ENCODE assay signal across 8 mouse cellular contexts in genomic region chr7:101503351-101503750, GRCm38 (mm10).
DNase-seq lines count a peak whose midpoint lies in the region; ATAC-seq lines count a peak whose summit lies in the region.

No protein-coding gene starts in this region.

- H3K9ac ChIP-seq in midbrain, embryonic 11.5 days (ENCODE audit: low read length): no peak overlapping the region
- H3K9ac ChIP-seq in midbrain, embryonic 15.5 days: no peak overlapping the region
- no peak overlapping the region for H3K9ac ChIP-seq in embryonic facial prominence, embryonic 14.5 days (ENCODE audit: low read depth, low read length)
- no peak overlapping the region for H3K9ac ChIP-seq in lung, embryonic 16.5 days (ENCODE audit: low read length)

- no peaks in the 10 kb centered on the region for H3K9me3 ChIP-seq in midbrain, embryonic 11.5 days (ENCODE audit: control insufficient read depth, low read length)
- H3K9me3 ChIP-seq in midbrain, embryonic 15.5 days: no peaks in the 10 kb centered on the region
- H3K9me3 ChIP-seq in embryonic facial prominence, embryonic 14.5 days (ENCODE audit: control insufficient read depth, low read length): 0 out of 2 replicates have a peak, but pooled peaks cover 2% of the 10 kb centered on the region
- no peaks in the 10 kb centered on the region for H3K9me3 ChIP-seq in lung, embryonic 16.5 days (ENCODE audit: control insufficient read depth, low read length)

- no peak overlapping the region for H3K4me3 ChIP-seq in midbrain, embryonic 11.5 days (ENCODE audit: low read depth, low read length)
- H3K4me3 ChIP-seq in midbrain, embryonic 15.5 days: no peak overlapping the region
- no peak overlapping the region for H3K4me3 ChIP-seq in embryonic facial prominence, embryonic 14.5 days (ENCODE audit: low read depth, low read length)
- no peak overlapping the region for H3K4me3 ChIP-seq in lung, embryonic 16.5 days (ENCODE audit: low read length)

- ATAC-seq in midbrain, embryonic 11.5 days (ENCODE audit: low FRiP score): no peak
- ATAC-seq in midbrain, embryonic 15.5 days (replicated peaks): no peak
- ATAC-seq in embryonic facial prominence, embryonic 14.5 days (ENCODE audit: low read depth): no peak
- ATAC-seq in lung, embryonic 16.5 days (ENCODE audit: low read depth): peak; percentile 42; the same call in 1 of the 2 replicates

- DNase-seq in midbrain, embryonic 11.5 days (ENCODE audit: low spot score, missing footprints): peak; percentile 87
- DNase-seq in adrenal gland, adult 8-10 months: peak; percentile 54
- peak; percentile 44 for DNase-seq in embryonic facial prominence, embryonic 14.5 days (ENCODE audit: low spot score)
- peak; percentile 88 for DNase-seq in induced T-regulatory cell, adult 2 months (ENCODE audit: low read depth)
- DNase-seq in retina, embryonic 14.5 days (ENCODE audit: low spot score): peak; percentile 89
- DNase-seq in right cerebral cortex, postnatal 25 days: no peak

- no peak overlapping the region for H3K27ac ChIP-seq in midbrain, embryonic 11.5 days (ENCODE audit: low read depth, low read length)
- no peak overlapping the region for H3K27ac ChIP-seq in midbrain, embryonic 15.5 days
- H3K27ac ChIP-seq in embryonic facial prominence, embryonic 14.5 days (replicated peaks; ENCODE audit: low read depth, low read length): no peak overlapping the region
- H3K27ac ChIP-seq in lung, embryonic 16.5 days (ENCODE audit: low read length): no peak overlapping the region

- H3K4me1 ChIP-seq in midbrain, embryonic 11.5 days (ENCODE audit: control insufficient read depth, insufficient read depth, low read length): peaks cover 4% of the 10 kb centered on the region; the same call in 1 of the 2 replicates
- H3K4me1 ChIP-seq in midbrain, embryonic 15.5 days: peaks cover 7% of the 10 kb centered on the region; the same call in 1 of the 2 replicates
- H3K4me1 ChIP-seq in embryonic facial prominence, embryonic 14.5 days (ENCODE audit: control insufficient read depth, insufficient read depth, low read length): 0 out of 2 replicates have a peak, but pooled peaks cover 8% of the 10 kb centered on the region
- H3K4me1 ChIP-seq in lung, embryonic 16.5 days (replicated peaks; ENCODE audit: control insufficient read depth, insufficient read depth, low read length): no peaks in the 10 kb centered on the region; the same call in 1 of the 2 replicates

- H3K27me3 ChIP-seq in midbrain, embryonic 11.5 days (ENCODE audit: control insufficient read depth, insufficient read depth, low read length): peaks cover 3% of the 10 kb centered on the region; the same call in 1 of the 2 replicates
- H3K27me3 ChIP-seq in midbrain, embryonic 15.5 days (replicated peaks): peaks cover 19% of the 10 kb centered on the region
- peaks cover 17% of the 10 kb centered on the region for H3K27me3 ChIP-seq in embryonic facial prominence, embryonic 14.5 days (replicated peaks; ENCODE audit: control insufficient read depth, insufficient read depth, low read length)
- H3K27me3 ChIP-seq in lung, embryonic 16.5 days (ENCODE audit: control insufficient read depth, insufficient read depth, low read depth, low read length): peaks cover 5% of the 10 kb centered on the region

- H3K36me3 ChIP-seq in midbrain, embryonic 11.5 days (ENCODE audit: control insufficient read depth, insufficient read depth, low read length): no peaks in the 10 kb centered on the region
- H3K36me3 ChIP-seq in midbrain, embryonic 15.5 days (replicated peaks): no peaks in the 10 kb centered on the region
- H3K36me3 ChIP-seq in embryonic facial prominence, embryonic 14.5 days (ENCODE audit: control insufficient read depth, insufficient read depth, low read length): no peaks in the 10 kb centered on the region
- H3K36me3 ChIP-seq in lung, embryonic 16.5 days (ENCODE audit: control insufficient read depth, insufficient read depth, low read length): no peaks in the 10 kb centered on the region

- H3K4me2 ChIP-seq in midbrain, embryonic 11.5 days: no peak overlapping the region
- H3K4me2 ChIP-seq in midbrain, embryonic 15.5 days: no peak overlapping the region
- H3K4me2 ChIP-seq in embryonic facial prominence, embryonic 14.5 days (ENCODE audit: low read depth, low read length): no peak overlapping the region
- no peak overlapping the region for H3K4me2 ChIP-seq in lung, embryonic 16.5 days (ENCODE audit: low read depth, low read length)

- 29% methylated on average over 8 of the region's 8 CpGs for WGBS in midbrain, embryonic 11.5 days
- 31% methylated on average over 8 of the region's 8 CpGs for WGBS in midbrain, embryonic 15.5 days
- WGBS in embryonic facial prominence, embryonic 14.5 days: 25% methylated on average over 8 of the region's 8 CpGs
- WGBS in lung, embryonic 16.5 days: 16% methylated on average over 8 of the region's 8 CpGs
